Mouse (Mus musculus) CD4-positive, CD25-positive, alpha-beta regulatory T cell, adult 2 months (primary cell): Measurements from ENCODE around the gene Flii.

Experiments used
- DNase-seq: peaks from one replicate; pipeline ENCODE4 v3.0.0-alpha.2; 2012; ENCODE audit warnings: low read depth, low spot score

The Flii gene

GRCm38 (mm10) chr11:60726601-60727391 lies at the start of gene Flii:
TSS of gene Flii (minus strand) at chr11:60727263.
- DNase-seq = peak; percentile 87

GRCm38 (mm10) chr11:60776107-60776828 lies 49.2 kb upstream of the Flii start:
- DNase-seq = no peak

DNA sequence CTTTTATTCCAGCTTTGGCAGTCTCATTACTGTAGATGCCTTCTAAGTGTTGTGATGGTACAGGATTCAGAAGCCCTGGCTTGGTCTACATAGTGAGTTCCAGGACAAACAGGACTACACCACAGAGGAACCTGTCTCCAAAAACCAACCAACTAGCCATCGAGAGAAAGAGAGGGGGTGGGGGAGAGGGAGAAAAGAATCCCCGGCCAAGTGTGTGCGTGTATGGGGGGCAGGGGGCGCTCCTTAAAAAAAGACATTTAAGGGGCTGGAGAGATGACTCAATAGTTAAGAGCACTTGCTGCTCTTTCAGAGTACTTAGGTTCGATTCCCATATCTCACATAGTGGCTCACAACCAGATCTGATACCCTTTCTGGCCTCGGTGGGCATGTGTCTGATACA lies 48.5 kb upstream of the Flii start:
- DNase-seq = no peak

DNA sequence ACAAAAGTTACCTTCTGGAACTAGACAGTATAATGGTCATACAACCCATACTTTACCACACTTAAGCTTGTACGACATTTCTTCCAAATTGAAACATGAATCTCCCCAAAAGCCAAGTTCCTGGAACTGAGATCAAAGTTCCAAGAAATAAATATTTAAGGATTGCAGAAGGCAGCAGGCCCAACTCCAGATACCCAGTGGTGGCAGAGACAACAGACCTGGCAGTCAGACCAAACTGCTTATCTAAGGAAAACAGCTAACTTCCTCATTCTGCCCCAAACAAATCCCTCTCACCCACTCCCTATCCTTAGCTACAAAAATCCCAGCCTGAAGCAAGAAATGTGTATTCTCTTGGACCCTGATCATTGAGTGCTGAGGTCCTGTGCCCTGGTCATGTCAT lies 47.8 kb upstream of the Flii start:
- DNase-seq = no peak

- no peak for DNase-seq
Measured at GRCm38 (mm10) chr11:60774158-60774689, 47.2 kb upstream of the Flii start.

- no peak for DNase-seq
Measured at GRCm38 (mm10) chr11:60772161-60772560, 45.1 kb upstream of the Flii start.

DNA sequence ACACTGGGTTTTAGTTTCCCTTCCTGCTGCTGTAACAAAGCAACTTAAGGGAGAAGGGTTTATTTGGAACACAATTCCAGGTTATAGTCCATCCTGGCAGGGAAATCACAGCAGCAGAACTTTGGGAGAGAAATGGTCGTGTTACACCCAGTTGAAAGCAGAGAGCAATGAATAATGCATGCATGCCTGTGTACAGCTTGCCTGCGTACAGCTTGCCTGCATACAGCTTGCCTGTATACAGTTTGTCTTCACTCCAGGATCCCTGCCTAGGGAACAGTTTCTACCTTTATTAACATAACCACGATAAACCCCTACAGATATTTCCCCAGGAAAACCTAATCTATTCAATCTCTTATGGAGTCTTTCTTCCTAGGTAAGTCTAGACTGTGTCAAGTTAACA lies 43.7 kb upstream of the Flii start:
- no peak for DNase-seq

- DNase-seq = no peak
Measured at GRCm38 (mm10) chr11:60769322-60769721, 42.3 kb upstream of the Flii start.

- DNase-seq = no peak
Measured at GRCm38 (mm10) chr11:60766969-60767368, 39.9 kb upstream of the Flii start.

- no peak for DNase-seq
Measured at GRCm38 (mm10) chr11:60761681-60762080, 34.6 kb upstream of the Flii start.

DNA sequence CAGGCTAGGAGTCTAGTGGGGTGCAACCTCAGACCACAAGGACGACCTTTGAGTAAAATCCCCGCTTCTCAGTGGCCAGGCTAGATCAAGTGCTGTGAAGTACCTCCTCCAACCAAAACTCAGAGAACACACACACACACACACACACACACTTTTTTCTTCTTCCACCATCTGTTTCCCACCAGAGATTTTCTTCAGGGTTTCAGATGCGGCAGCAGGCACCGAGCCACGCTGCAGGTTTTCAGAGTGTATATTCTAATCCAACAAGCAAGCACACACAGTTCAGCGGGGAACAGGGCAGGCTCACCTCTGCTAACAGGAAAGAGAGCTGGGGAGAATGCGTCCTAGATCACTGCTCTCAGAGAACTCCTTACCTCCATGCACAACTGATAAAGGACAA lies 28.5 kb upstream of the Flii start:
- DNase-seq = no peak

DNA sequence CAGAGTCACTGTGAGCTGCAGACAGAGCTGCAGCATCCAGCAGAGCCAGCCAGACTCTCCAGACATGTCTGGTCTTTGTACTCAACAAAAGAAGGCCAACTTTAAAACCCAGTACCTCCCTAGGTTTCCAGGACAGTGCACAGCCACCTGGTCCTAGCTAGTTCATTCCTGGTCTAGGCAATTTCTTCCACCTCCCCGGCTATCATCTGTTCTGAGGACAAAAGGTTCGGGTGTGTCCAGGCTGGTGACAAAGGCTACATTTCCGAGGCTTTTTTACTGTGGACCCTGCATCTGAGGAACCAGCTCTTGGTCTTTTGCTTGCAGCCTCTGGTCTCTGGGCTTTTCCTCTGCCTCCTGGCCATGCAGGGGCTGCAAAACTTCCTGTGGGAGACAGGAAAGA lies 13.3 kb upstream of the Flii start:
- DNase-seq = no peak

GRCm38 (mm10) chr11:60737450-60737849 lies 10.4 kb upstream of the Flii start:
- DNase-seq = no peak

DNA sequence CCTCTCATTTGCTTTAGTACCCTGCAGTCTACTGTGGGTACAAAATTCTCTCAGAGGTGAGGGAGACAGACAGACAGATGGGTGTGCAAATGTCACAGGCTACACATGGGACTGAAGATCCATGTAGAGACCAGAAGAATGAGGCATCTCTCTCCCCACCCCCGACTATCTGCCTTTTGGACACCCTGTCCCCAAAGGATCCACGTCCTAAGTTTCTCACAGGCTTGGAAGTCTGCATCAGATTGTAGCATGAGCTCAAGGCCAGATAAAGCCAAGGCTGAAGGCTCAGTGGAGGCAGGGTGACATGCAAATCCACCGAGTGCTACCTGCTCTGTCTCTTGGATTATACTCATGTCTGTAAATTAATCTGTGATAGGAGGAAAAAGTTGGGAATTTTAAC lies 9.4 kb upstream of the Flii start:
- no peak for DNase-seq

GRCm38 (mm10) chr11:60735191-60735590 lies 8.1 kb upstream of the Flii start:
- DNase-seq = no peak

DNA sequence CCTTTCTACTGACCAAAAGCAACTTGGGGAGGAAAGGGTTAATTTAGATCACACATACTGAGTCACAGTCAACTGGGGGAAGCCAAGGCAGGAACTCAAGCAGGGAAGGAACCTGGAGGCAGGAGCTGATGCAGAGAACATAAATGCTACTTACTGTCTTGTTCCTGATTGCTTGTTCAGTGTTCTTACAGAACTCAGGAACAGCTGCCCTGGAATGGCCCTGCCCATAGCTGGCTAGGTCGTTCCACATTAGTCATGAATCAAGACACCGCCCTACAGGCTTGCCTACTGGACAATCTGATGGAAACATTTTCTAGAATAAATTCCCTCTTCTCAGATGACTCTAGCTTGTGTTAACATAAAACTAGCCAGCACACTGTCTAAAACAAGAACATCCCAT lies 7.1 kb upstream of the Flii start:
- DNase-seq = no peak

- no peak for DNase-seq
Measured at GRCm38 (mm10) chr11:60731251-60731650, 4.2 kb upstream of the Flii start.

- no peak for DNase-seq
Measured at GRCm38 (mm10) chr11:60730169-60730568, 3.1 kb upstream of the Flii start.

DNA sequence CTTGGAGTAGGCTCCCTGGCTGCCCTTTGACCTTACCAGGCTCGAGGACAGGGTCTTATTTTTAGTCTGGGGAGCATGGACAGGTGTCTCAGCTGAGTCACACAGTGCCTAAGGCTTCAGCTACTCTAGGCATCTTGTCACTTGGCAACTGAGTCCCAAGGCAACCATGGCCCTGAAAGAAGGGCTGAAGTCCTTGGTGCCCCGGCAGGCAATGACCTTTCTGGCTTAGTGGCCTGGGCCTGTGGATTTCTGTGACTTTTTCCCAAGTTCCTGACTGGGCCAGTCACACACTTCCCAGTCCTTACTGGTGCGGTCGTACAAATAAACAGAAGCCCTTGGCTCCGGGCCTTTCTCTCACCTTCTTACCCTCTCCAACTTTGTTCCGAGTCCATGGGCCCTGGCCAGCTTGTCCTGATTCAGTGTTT lies 2.2 kb upstream of the Flii start:
- DNase-seq = peak; percentile 12

DNA sequence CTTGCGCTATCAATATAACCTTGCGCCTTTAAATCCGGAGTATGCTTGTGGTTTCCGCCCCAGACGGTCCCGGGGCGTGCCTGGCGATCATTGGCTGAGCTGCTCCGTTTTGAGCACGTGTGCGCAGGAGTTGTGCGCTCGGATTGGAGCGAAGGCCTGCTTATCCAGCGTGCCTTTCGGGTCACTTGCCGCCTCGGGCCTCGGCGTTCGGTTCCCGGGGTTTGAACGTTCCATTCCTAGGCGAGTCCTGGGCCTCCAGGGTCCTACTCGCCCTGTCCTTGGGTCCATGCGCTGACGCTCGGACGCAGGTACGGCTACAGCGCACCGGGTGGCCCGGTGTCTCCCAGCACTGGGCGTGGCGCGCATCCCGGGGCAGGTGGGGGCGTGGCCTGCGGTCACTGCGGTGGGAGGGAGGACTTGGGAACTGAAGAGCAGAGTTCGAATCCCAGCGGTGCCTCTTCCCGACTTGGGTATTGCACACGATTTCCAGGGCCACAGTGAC lies 1.2 kb upstream of the Flii start, which contains the start of gene Mief2:
Gene Mief2 (plus strand): TSS at position 139 of the 502 bp plus-strand sequence.
- DNase-seq = peak; percentile 96

DNA sequence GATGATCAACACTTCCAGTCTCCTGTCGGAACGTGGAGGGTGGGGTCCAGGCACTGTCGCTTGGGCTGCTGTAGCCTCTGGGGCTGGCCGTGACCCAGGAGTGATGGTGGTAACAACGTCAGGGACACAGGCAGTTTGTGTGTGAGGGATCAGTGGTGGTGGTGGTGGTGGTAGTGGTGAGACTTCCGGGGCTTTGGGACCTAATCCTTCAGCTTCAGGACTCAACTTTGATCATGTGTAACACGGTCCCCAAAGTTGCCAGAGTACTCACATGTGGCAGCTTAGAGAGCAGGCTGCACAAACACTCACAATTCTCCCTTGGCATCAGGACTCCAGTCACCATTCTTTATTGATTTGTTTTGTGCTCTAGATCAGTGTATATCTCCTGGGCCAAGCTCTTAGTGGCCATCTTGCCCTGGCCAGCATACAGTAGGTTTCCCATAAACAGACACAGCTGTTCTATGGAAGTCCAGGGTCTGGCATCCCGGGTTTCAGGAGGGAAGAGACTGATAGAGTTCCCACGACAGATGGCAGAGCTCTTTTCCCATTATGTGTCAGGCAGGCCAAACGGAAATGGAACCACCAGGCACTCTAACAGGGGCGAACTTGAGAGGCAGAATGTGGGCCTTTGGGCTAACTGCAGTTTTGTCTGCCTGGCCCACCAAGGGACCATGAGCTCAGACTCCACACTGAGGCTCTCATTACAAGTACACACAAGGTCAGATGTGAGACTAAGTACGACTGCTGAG lies 503 bp upstream of the Flii start:
- DNase-seq = no peak

- no peak for DNase-seq
Measured at GRCm38 (mm10) chr11:60719263-60719662, 7.8 kb downstream of the Flii start.
